Mouse (Mus musculus) c-Kit-negative CD71-positive TER-119-positive erythroid progenitor cells, embryonic 14.5 days (primary cell): ENCODE results near the gene Adm2.

Experiments
- DNase-seq: peaks from one replicate; pipeline ENCODE4 v3.0.0-alpha.2; 2013; ENCODE audit warnings: low read depth, low spot score

The Adm2 gene

GRCm38 (mm10) chr15:89322670-89323522 is at the start of gene Adm2:
Gene Adm2 (plus strand): TSS chr15:89322720.
- no peak for DNase-seq

DNA sequence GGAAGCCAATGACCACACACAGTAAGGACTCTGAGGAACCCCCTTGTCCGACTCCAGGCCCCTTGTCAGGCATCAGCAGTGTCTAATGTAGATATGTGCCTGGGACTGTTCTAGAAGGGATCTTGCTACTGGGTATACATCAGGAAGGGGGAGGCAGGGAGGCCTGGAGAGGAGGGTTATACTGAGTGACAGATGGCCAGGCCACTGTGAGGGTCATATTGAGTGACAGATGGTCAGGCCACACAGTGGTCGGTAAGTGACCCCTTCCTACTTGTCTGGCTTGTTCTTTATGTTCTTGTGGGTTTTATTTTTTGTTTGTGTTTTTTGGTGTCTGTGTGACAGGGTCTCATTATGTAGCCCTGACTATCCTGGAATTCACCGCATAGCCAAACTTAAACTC is 47.0 kb upstream of the Adm2 start:
- no peak for DNase-seq

DNA sequence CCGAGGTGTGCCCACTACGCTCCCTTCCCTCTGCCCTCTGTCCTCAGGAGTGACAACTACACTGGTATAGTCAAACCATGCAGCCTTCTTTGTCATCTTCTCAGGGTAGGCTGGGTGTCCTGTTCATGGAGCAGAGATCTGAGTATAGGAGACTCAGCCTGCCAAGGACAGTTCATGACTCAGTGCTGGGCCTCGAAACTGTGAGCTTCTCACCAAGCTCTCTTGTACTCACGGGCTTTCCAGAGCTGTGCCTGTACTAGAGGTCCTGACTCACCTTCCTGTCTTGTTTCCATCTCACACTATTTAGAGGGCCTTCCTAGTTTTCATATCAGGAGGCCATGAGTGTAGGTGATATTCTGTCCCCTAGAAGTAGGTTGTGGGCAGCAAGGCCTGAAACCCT is 45.2 kb upstream of the Adm2 start:
- no peak for DNase-seq

DNA sequence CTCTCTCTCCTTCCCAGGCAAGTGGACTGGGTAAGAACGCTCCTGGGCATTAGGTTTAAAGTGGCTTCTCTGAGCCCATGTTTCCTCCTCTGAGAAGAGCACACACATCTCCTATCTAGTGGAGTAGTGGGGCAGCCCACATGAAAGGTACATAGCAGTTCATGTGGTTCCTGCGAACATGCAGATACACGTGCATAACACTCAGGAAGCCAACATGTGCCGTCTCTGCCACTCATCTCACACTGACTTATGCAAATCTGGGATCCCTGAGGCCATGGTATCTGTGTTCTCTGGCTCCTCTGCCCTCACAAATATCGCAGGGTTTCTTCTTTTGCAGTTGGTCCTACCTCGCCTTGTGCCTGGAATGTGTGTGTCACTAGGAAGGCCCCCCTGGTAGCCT is 40.0 kb upstream of the Adm2 start:
- no peak for DNase-seq

DNA sequence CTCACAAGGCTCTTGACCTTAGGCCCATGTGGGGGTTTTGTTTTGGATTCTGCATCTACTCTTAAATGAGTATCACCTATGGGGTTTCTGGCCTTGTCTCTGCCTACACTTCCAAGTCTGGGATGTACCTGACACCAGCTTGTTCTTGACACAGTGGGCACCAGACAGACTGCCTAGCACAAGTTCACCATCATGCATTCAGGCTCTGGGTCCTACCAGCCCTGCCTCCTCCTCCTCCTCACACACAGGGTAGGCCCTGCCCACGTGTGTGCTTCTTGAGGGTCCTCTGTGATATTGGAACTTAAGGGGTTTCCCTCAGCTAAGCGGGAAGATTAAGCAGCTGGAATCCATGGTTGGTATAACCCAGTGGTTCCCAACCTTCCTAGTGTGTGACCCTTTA is 38.4 kb upstream of the Adm2 start:
- no peak for DNase-seq

DNA sequence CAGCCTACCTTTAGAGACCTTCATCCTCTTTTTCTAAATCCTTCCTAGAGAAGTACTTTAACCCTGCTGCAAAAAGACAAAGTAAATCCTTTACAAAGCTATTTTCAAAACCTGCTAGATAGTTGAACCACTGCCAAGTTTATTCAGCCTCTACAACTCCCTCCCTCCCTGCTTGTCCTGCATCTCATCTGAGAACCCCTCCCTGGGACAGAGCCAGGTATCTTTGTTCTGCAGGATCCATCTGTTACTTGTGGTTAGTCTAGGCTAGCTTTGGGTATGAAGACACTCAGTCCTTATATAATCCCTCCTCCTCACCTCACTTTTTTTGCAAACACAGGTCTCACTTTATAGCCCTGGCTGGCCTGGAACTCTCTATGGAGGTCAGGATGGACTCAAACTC is 37.5 kb upstream of the Adm2 start:
- no peak for DNase-seq

GRCm38 (mm10) chr15:89285478-89285877 is 37.0 kb upstream of the Adm2 start:
- no peak for DNase-seq

DNA sequence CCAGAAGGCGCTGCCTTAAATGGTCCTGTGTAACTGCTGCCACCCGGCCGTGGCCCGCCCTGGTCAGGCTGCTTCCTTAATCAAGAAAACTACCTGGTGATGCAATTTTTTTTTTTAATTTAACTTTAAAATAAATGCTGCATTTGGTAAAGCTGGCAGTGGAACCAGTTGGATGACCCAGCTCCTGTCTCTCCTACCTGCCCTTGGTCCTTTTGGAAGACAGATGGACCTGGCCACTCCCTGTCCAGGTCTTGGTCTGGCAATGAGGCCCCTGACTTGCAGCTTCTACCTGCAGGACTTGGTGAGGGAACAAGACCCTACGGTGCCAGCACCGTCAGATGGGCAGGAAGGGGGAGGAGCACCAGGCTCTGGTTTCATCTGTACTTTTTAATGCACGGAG is 36.4 kb upstream of the Adm2 start:
- DNase-seq = no peak

DNA sequence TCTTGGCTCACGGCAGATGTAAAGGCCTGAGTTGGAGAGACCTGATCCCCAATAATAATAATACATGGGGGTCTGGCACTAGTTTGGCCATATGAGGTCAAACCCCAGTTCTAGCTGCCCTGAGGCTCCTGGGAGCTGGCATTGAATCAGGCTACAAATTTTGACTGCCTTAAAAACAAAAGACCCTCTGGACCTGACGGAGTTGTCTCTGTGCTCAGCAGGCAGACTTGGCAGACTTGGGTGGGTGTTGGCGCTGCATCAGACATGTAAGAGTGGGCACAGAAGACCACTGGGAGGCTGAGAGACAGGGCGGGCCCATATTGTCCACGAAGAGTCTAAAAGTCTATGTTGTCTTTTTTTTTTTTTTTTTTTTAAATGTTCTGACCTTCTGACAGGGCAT is 35.9 kb upstream of the Adm2 start:
- no peak for DNase-seq

DNA sequence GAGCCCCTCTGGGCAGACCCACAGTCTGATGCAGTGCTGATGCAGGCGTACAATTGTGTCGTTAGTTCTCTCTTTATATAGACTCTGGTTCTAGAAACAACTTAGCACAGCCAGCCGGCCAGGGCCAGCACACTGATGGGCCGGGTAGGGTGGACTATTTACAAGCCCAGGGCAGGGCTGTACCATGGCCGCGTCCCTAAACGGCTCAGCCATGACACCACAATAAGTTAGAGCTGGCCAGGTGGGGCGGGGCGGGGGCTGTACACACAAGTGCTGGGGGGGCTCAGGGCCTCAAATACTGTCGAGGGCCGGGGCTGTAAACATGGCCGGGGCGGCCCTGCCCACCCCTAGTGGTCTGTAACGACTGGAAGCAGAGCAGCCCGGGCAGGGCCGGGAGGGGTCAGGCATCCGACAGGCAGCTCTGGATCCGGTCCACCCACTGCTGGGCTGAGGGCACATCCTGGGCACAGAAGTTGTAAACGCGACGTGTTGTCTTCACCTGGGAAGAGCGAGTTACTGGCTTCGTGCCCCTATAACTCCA is 34.2 kb upstream of the Adm2 start:
- no peak for DNase-seq

DNA sequence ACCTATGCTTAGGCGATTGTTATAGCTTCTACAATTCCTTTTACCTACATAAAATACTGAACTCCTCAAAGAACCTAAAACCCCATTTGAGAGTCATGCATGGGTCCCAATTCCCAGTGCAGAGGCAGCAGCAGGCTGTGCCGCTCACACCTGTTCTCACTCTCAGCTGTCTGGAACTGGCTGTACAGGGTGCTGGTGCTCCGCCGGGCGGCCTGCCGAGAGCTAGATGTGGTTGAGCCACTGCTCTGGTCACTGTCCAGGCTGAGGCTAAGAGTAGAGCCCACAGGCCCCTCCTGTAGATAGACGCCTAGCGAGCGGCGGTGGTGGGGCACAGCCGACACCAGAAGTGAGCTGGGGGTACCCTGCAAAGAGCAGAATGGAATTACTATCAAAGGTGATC is 33.1 kb upstream of the Adm2 start:
- no peak for DNase-seq

DNA sequence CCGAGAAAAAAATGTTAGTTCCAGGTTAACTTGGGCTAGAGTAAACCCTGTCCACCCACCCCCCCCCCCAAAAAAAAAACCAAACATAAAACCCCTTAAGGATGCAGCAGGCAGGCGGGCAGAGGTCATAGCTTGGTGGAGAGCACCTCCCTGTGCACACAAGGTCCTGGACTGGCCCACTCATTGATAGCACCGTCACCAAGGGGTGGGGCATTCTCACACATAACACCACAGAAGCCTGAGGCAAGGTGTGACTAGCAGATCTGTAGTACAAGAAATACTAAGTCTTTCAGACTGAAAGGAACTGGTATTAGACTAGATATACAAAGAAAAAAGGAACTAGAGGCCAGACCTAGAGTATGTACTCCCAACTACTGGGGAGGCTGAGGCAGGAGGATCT is 31.0 kb upstream of the Adm2 start:
- no peak for DNase-seq

DNA sequence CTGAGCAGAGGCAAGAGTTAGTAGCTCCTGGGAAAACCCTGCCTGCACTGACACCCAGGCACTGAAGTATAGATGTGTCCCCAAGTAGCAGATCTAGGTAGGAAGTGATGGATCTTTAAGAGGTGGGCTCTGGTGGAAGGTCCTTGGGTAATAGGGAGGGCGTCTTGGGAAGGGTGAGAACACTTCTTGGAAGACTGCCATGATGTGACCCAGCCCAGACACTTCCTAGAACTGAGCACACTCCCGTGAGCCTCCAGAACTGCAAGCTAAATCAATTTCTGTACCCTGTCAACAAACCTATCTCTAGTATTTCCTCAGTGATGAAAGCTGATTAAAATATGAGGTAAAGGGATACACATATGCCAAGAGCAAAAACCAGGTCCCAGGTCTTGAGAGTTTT is 29.7 kb upstream of the Adm2 start:
- DNase-seq = no peak

DNA sequence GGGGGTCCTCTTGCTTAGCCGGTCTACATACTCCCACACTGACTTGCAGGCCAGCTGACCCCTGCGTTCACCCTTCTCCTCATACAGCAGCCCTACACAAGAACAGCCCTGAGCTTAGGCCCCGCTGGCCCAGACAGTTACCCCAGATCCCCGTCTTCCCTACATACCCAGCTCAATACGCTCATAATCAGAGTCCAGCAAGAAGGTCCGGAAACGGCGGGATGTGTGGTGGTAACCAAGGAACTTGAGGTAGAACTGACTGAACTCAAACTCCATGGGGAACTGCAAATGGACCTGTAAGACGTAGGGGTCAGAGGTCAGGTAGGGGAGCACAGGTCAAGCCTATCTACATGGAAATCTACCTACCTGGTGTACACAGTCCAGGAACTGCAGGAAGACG is 28.7 kb upstream of the Adm2 start:
- DNase-seq = no peak

- no peak for DNase-seq
Measured at GRCm38 (mm10) chr15:89295580-89296165, 26.8 kb upstream of the Adm2 start.

GRCm38 (mm10) chr15:89296465-89296864 is 26.1 kb upstream of the Adm2 start:
- DNase-seq = no peak

DNA sequence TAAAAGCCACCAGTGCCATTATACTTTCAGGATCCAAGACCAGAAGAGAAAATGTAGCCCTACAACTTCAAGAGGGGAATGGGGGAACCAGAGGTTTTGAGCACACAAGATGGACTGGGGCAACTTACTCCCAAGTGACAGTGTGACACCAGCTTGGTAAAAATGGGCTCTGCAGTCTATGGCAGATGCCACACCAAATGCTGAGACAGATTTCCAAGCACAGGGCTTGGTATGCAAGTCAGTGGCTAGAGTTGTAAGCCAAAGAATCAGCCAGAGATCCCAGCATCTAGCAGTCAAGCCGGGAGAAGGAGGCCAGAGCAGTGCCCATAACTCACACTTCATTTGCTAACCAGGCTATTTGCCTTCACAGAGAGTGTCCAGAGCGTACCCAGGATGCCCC is 24.8 kb upstream of the Adm2 start:
- DNase-seq = no peak

- no peak for DNase-seq
Measured at GRCm38 (mm10) chr15:89300180-89300579, 22.3 kb upstream of the Adm2 start.

GRCm38 (mm10) chr15:89300600-89300999 is 21.9 kb upstream of the Adm2 start:
- no peak for DNase-seq

GRCm38 (mm10) chr15:89305966-89306365 is 16.6 kb upstream of the Adm2 start:
- no peak for DNase-seq

DNA sequence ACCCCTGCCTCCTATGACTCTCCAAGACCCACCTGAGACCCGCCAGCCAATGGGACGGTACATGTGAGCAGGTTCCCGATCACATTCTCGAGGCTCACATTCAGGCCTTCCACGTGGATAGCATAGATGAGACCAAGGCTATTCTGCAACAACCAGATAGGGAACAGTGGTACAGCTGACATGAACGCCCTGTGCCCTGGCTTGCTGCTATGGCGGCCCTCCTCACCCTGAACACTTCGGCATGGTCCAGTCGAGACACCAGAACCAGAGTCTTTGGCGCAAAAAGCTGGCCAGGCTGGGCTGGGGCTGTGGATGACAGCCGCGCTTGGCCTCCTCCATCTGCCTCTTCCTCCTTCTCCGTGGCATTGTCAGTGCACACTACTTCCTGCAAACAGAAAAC is 15.1 kb upstream of the Adm2 start:
- DNase-seq = no peak

DNA sequence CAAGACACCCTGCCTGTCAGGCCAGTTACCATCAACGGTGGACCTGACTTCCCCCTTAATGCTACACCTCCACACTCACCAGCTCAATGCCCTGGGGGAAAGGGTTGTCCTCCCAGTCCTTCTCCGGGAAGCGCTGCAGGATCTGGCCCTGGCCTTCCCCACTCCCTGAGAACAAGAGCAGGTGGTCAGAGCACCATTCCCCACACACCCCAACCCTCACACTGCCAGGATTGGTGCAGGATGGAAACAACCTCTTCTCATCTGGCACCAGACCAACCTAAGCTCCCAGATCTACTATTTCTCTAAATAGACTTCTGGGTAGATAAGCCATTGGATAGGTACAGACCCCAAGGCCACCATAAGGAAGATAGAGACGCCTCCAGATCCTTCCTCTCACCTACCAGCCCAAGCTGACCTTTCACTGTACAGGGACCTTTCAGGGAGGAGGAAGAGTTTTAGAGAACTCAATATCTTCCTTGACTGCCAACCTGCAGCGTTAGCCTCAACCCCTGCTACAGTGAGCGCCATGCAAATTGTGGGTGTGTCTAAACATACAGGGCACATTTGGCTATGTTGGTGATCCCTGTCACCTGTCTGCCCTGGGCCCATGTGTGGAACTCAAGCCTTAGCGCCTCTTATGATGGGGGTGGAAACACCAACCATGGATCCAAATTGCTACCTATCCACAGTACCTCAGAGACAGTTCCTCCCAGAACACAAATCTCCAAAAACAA is 13.9 kb upstream of the Adm2 start:
- no peak for DNase-seq
